Mouse (Mus musculus) intestine, embryonic 14.5 days (tissue): ENCODE measurements around the gene Lrrk1. TPM values are rescaled to one million over a fixed set of nuclear protein-coding genes. Genes with fewer than 3 reads are reported as not detected.

Experiments
- ATAC-seq: fragments of 200-750 bp; cut with Nextera tagmentation; replicated peaks from 2 replicates; pipeline ENCODE4 v1.8.0; 2017; ENCODE audit warnings: low read depth, moderate number of reproducible peaks, moderate TSS enrichment, moderate library complexity; ENCODE audit not compliant: low FRiP score, low TSS enrichment
- DNase-seq: peaks from one replicate; pipeline ENCODE4 v3.0.0-alpha.2; 2018; ENCODE audit warnings: low spot score
- H3K27ac ChIP-seq: fragments of 300-500 bp; sonication (generic); 2 replicates; pipeline ENCODE4 v1.5.1; 2014; ENCODE audit warnings: low read depth, mild to moderate bottlenecking, control low read depth
- H3K27me3 ChIP-seq: fragments of 300-500 bp; sonication (generic); replicated peaks from 2 replicates; pipeline ENCODE4 v1.6.1; 2014; ENCODE audit warnings: low read length, control low read depth; ENCODE audit not compliant: control insufficient read depth, insufficient read depth
- H3K36me3 ChIP-seq: fragments of 300-500 bp; sonication (generic); 2 replicates; pipeline ENCODE4 v1.6.1; 2014; ENCODE audit warnings: low read length, control low read depth; ENCODE audit not compliant: control insufficient read depth, insufficient read depth
- H3K4me1 ChIP-seq: fragments of 300-500 bp; sonication (generic); replicated peaks from 2 replicates; pipeline ENCODE4 v1.6.1; 2014; ENCODE audit warnings: low read length, control low read depth, mixed read lengths; ENCODE audit not compliant: control insufficient read depth, insufficient read depth
- H3K4me2 ChIP-seq: fragments of 300-500 bp; sonication (generic); 2 replicates; pipeline ENCODE4 v1.6.1; 2014; ENCODE audit warnings: low read length
- H3K4me3 ChIP-seq: fragments of 300-500 bp; sonication (generic); 2 replicates; pipeline ENCODE4 v1.5.1; 2014; ENCODE audit warnings: low read depth, low read length, control low read depth, mixed read lengths
- H3K9ac ChIP-seq: fragments of 300-500 bp; sonication (generic); 2 replicates; pipeline ENCODE4 v1.6.1; 2014; ENCODE audit warnings: mild to moderate bottlenecking, low read length
- H3K9me3 ChIP-seq: fragments of 300-500 bp; sonication (generic); 2 replicates; pipeline ENCODE4 v1.6.1; 2016; ENCODE audit warnings: low read length, control low read depth; ENCODE audit not compliant: control insufficient read depth
- WGBS: fragments of 180-500 bp; shearing (Covaris S2); extraction: QIAGEN DNeasy Blood & Tissue Kit; methylation state at CpG from one replicate; pipeline ENCODE4 v1.1.7; 2014; 5-methylcytosine and 5-hydroxymethylcytosine counted together
- polyA plus RNA-seq: library from polyadenylated mRNA; unstranded; fragments of >200 nt; fragmentation: Nextera tagmentation; extraction: Ambion mirVana; gene quantifications from 2 replicates; pipeline ENCODE4 v1.2.1, GENCODE M21; 2014

Gene Lrrk1
- polyA plus RNA-seq, 1 experiment from 2014 or later = 16.9 TPM

- DNase-seq (no peak), ATAC-seq (no peak)
- H3K9ac ChIP-seq = no peak overlapping the region
- H3K9me3 ChIP-seq = no peaks in the 10 kb centered on the region
- H3K36me3 ChIP-seq = no peaks in the 10 kb centered on the region
- peaks cover 13% of the 10 kb centered on the region for H3K4me1 ChIP-seq
- H3K4me2 ChIP-seq = no peak overlapping the region
- H3K4me3 ChIP-seq = no peak overlapping the region
- no peak overlapping the region for H3K27ac ChIP-seq
- no peaks in the 10 kb centered on the region for H3K27me3 ChIP-seq
- WGBS = 87% methylated on average over 3 of the region's 3 CpGs
Observed at GRCm38 (mm10) chr7:66373391-66373790, 14.8 kb downstream of the Lrrk1 start.

GRCm38 (mm10) chr7:66370970-66371369 is 17.2 kb downstream of the Lrrk1 start:
- 80% methylated on average over 6 of the region's 6 CpGs for WGBS
- no peak for ATAC-seq

GRCm38 (mm10) chr7:66369934-66370445 is 18.2 kb downstream of the Lrrk1 start:
- ATAC-seq (no peak; the same call in 1 of the 2 replicates), DNase-seq (no peak)
- Histone ChIP-seq H3K9me3 (no peaks in the 10 kb centered on the region), H3K27me3 (no peaks in the 10 kb centered on the region), H3K9ac (no peak overlapping the region), H3K4me2 (no peak overlapping the region), H3K4me1 (peaks cover 13% of the 10 kb centered on the region), H3K4me3 (no peak overlapping the region), H3K36me3 (no peaks in the 10 kb centered on the region), H3K27ac (0 out of 2 replicates have a peak overlapping the region, but pooled peaks have one; percentile 17)
- WGBS = 32% methylated on average over 5 of the region's 5 CpGs

More at GRCm38 (mm10) chr7:66370970-66371369, 17.2 kb downstream of the Lrrk1 start:
- H3K27ac ChIP-seq = no peak overlapping the region
- H3K9ac ChIP-seq = no peak overlapping the region
- no peak overlapping the region for H3K4me3 ChIP-seq
- peaks cover 13% of the 10 kb centered on the region for H3K4me1 ChIP-seq
- H3K9me3 ChIP-seq = no peaks in the 10 kb centered on the region
- no peak overlapping the region for H3K4me2 ChIP-seq
- DNase-seq = no peak
- no peaks in the 10 kb centered on the region for H3K36me3 ChIP-seq
- no peaks in the 10 kb centered on the region for H3K27me3 ChIP-seq

- ATAC-seq = no peak
- Histone ChIP-seq H3K4me1 (peaks cover 13% of the 10 kb centered on the region), H3K27ac (peak overlapping the region; percentile 17; the same call in 1 of the 2 replicates), H3K4me3 (no peak overlapping the region), H3K9me3 (no peaks in the 10 kb centered on the region), H3K27me3 (no peaks in the 10 kb centered on the region), H3K36me3 (no peaks in the 10 kb centered on the region), H3K9ac (no peak overlapping the region), H3K4me2 (no peak overlapping the region)
- DNase-seq = no peak
- WGBS = 65% methylated on average over 5 of the region's 5 CpGs
Observed at GRCm38 (mm10) chr7:66369071-66369933, 18.8 kb downstream of the Lrrk1 start.

GRCm38 (mm10) chr7:66365904-66366303 is 22.2 kb downstream of the Lrrk1 start, which contains the start of gene Gm10974:
Gm10974 (plus strand) TSS chr7:66365905.
- Histone ChIP-seq H3K9ac (no peak within 1 kb of the TSS), H3K36me3 (no peaks in the 10 kb centered on the region), H3K4me2 (no peak within 1 kb of the TSS), H3K4me3 (no peak within 1 kb of the TSS), H3K27ac (no peak within 1 kb of the TSS; the same call in 1 of the 2 replicates), H3K9me3 (0 out of 2 replicates have a peak, but pooled peaks cover 4% of the 10 kb centered on the region), H3K27me3 (no peaks in the 10 kb centered on the region), H3K4me1 (peaks cover 10% of the 10 kb centered on the region)
- DNase-seq = no peak
- ATAC-seq = no peak
- WGBS = 22% methylated on average over 2 of the region's 2 CpGs

GRCm38 (mm10) chr7:66365411-66365810 is 22.7 kb downstream of the Lrrk1 start:
- H3K36me3 ChIP-seq = 0 out of 2 replicates have a peak, but pooled peaks cover 2% of the 10 kb centered on the region
- H3K4me3 ChIP-seq = no peak overlapping the region
- 69% methylated on average over 2 of the region's 2 CpGs for WGBS
- no peak overlapping the region for H3K27ac ChIP-seq
- no peak for ATAC-seq
- H3K9me3 ChIP-seq = 0 out of 2 replicates have a peak, but pooled peaks cover 4% of the 10 kb centered on the region
- no peak for DNase-seq
- H3K4me2 ChIP-seq = no peak overlapping the region
- H3K9ac ChIP-seq = no peak overlapping the region
- H3K27me3 ChIP-seq = no peaks in the 10 kb centered on the region
- H3K4me1 ChIP-seq = peaks cover 8% of the 10 kb centered on the region; the same call in 1 of the 2 replicates

GRCm38 (mm10) chr7:66364491-66364890 is 23.7 kb downstream of the Lrrk1 start:
- no peak overlapping the region for H3K4me2 ChIP-seq
- 0 out of 2 replicates have a peak, but pooled peaks cover 5% of the 10 kb centered on the region for H3K36me3 ChIP-seq
- H3K9me3 ChIP-seq = 0 out of 2 replicates have a peak, but pooled peaks cover 7% of the 10 kb centered on the region
- H3K4me3 ChIP-seq = no peak overlapping the region
- 91% methylated on average over 11 of the region's 11 CpGs for WGBS
- ATAC-seq (no peak), DNase-seq (no peak)
- H3K9ac ChIP-seq = no peak overlapping the region
- peaks cover 3% of the 10 kb centered on the region; the same call in 1 of the 2 replicates for H3K4me1 ChIP-seq
- H3K27ac ChIP-seq = no peak overlapping the region
- H3K27me3 ChIP-seq = no peaks in the 10 kb centered on the region

GRCm38 (mm10) chr7:66359044-66359443 is 29.1 kb downstream of the Lrrk1 start:
- Histone ChIP-seq H3K4me1 (no peaks in the 10 kb centered on the region), H3K9ac (no peak overlapping the region), H3K27ac (no peak overlapping the region), H3K36me3 (0 out of 2 replicates have a peak, but pooled peaks cover 5% of the 10 kb centered on the region), H3K9me3 (0 out of 2 replicates have a peak, but pooled peaks cover 7% of the 10 kb centered on the region), H3K4me3 (no peak overlapping the region), H3K27me3 (no peaks in the 10 kb centered on the region), H3K4me2 (no peak overlapping the region)
- ATAC-seq (no peak), DNase-seq (no peak)
- WGBS = 86% methylated on average over 4 of the region's 4 CpGs
